ENCODE assay signal across 30 mouse cellular contexts in genomic region chr6:37781894-37782293, GRCm38 (mm10).
"Had no signal": no experiment of that assay in that cellular context is flagged by ENCODE, and none has a peak within 500 bp of the region (broad histone marks: within the 10 kb centered on the region; RNA-seq: fewer than 3 reads in every experiment).

No protein-coding gene starts in this region.

- H3K36me3 ChIP-seq: limb, embryonic 10.5 days; limb, embryonic 12.5 days; limb, embryonic 13.5 days; limb, embryonic 15.5 days; liver, embryonic 15.5 days; lung, embryonic 15.5 days; midbrain, embryonic 10.5 days; midbrain, embryonic 12.5 days; midbrain, embryonic 13.5 days; midbrain, embryonic 15.5 days; neural tube, embryonic 12.5 days had no signal

- DNase-seq: layer of hippocampus, postnatal 36 days; left cerebral cortex, postnatal 4 days; liver, embryonic 13.5 days; lung, adult 18-20 months; lung, adult 2 months; lung, embryonic 14.5 days; lung, postnatal 10 days; lung, postnatal 14 days; lung, postnatal 36 days; lung, postnatal 4 days; midbrain, embryonic 14.5 days had no signal

- H3K27me3 ChIP-seq: limb, embryonic 12.5 days; limb, embryonic 13.5 days; limb, embryonic 15.5 days; liver, embryonic 13.5 days; liver, embryonic 15.5 days; lung, embryonic 15.5 days; megakaryocyte, embryonic 14.5 days; midbrain, embryonic 12.5 days; midbrain, embryonic 13.5 days; midbrain, embryonic 15.5 days; neural tube, embryonic 12.5 days had no signal

- H3K9ac ChIP-seq: limb, embryonic 12.5 days; limb, embryonic 13.5 days; limb, embryonic 15.5 days; liver, embryonic 13.5 days; liver, embryonic 14.5 days; liver, embryonic 15.5 days; lung, embryonic 14.5 days; lung, embryonic 15.5 days; midbrain, embryonic 12.5 days; midbrain, embryonic 13.5 days; midbrain, embryonic 15.5 days; neural tube, embryonic 12.5 days had no signal

- H3K4me2 ChIP-seq: limb, embryonic 12.5 days; limb, embryonic 13.5 days; limb, embryonic 15.5 days; liver, embryonic 13.5 days; liver, embryonic 15.5 days; lung, embryonic 14.5 days; lung, embryonic 15.5 days; midbrain, embryonic 11.5 days; midbrain, embryonic 12.5 days; midbrain, embryonic 13.5 days; midbrain, embryonic 15.5 days; neural tube, embryonic 12.5 days had no signal

- ATAC-seq: lung, postnatal 0 days; midbrain, embryonic 13.5 days; midbrain, embryonic 15.5 days; midbrain, embryonic 16.5 days had no signal

- H3K4me3 ChIP-seq: left cerebral cortex, adult 2 months; limb, embryonic 10.5 days; limb, embryonic 12.5 days; limb, embryonic 13.5 days; limb, embryonic 15.5 days; liver, embryonic 13.5 days; liver, embryonic 15.5 days; lung, embryonic 15.5 days; megakaryocyte, embryonic 14.5 days; midbrain, embryonic 10.5 days; midbrain, embryonic 12.5 days; midbrain, embryonic 13.5 days; midbrain, embryonic 15.5 days; myocyte; neural tube, embryonic 12.5 days had no signal

- H3K4me1 ChIP-seq: limb, embryonic 10.5 days; limb, embryonic 12.5 days; limb, embryonic 13.5 days; limb, embryonic 15.5 days; lung, embryonic 15.5 days; midbrain, embryonic 10.5 days; midbrain, embryonic 12.5 days; midbrain, embryonic 13.5 days; midbrain, embryonic 15.5 days; neural tube, embryonic 12.5 days had no signal

- H3K27ac ChIP-seq: left cerebral cortex, adult 2 months; limb, embryonic 10.5 days; limb, embryonic 12.5 days; limb, embryonic 13.5 days; limb, embryonic 15.5 days; liver, embryonic 13.5 days; liver, embryonic 14.5 days; liver, embryonic 15.5 days; lung, embryonic 15.5 days; macrophage; midbrain, embryonic 10.5 days; midbrain, embryonic 12.5 days; midbrain, embryonic 13.5 days; midbrain, embryonic 15.5 days; neural tube, embryonic 12.5 days had no signal

- H3K9me3 ChIP-seq: limb, embryonic 15.5 days; liver, embryonic 15.5 days; midbrain, embryonic 15.5 days had no signal
